Mouse (Mus musculus): ENCODE measurements around the gene Slc38a1.
"Not testable (repeated sequence)": the region's sequence is repeated elsewhere in the genome, so short reads cannot be mapped to it uniquely, and the experiment has no call there.

Slc38a1 gene

DNA sequence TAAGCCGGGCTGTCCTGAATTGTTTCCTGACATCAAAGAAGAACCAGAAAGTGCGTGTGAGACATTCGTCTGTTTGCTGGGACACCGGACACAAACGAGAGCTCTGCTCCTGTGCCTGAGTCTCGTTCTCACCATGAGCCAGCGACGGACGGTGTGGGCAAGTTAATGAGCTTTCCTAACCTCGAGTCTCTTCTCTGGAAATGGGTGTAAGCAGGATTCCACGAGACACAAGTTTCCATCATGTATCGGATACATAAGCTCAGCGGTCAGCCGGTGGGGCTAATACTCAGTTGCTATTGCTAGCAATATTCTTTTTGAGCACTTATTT, 15.5 kb upstream of the Slc38a1 start:
- DNase-seq (ENCODE audit: low spot score) = no peak

- no peak for DNase-seq (ENCODE audit: low spot score)
Measured at GRCm38 (mm10) chr15:96657576-96658274, 15.0 kb upstream of the Slc38a1 start.

GRCm38 (mm10) chr15:96655514-96655913, 12.8 kb upstream of the Slc38a1 start:
- DNase-seq (ENCODE audit: low spot score) = no peak

DNA sequence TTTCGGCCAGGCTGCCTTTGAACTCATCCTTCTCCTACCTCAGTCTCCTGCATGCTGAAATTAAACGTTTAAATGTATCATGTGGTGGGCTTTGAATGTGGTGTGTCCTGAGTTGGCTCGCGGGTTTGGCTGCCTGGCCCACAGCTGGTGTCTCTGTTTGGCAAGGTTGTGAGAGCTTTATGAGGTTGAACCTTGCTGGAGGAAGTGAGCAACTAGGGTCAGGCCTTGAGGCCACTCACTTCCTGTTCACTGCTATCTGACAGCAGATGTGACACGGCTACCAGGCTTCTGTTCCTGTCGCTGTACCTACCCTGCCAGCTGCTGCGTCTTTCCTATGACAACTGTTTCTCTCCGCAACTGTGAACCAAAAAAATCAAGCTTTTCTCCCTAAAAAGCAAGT, 12.0 kb upstream of the Slc38a1 start:
- DNase-seq (ENCODE audit: low spot score) = no peak

- DNase-seq (ENCODE audit: low spot score) = no peak
Measured at GRCm38 (mm10) chr15:96653011-96653410, 10.3 kb upstream of the Slc38a1 start.

DNA sequence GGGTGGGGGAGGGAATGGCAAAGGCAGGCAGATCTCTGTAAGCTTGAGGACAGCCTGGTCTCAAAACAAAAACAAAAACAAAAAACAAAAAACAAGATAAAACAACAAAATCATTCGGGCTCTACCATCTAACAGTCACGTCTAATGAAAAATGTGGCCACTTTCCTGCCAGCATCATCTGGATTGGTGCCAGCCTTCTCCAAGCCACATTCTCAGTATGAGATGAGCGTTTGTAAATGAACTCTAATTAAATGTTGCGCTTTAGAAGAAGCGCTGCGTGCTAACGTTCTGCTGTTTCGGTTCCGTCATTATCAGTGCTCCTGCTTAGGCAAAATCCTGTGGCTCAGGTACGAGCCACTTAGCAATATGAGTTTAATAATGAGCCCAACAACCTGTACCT, 9.8 kb upstream of the Slc38a1 start:
- DNase-seq (ENCODE audit: low spot score) = no peak

GRCm38 (mm10) chr15:96647376-96647775, 4.7 kb upstream of the Slc38a1 start:
- peak; percentile 28 for DNase-seq (ENCODE audit: low spot score)

DNA sequence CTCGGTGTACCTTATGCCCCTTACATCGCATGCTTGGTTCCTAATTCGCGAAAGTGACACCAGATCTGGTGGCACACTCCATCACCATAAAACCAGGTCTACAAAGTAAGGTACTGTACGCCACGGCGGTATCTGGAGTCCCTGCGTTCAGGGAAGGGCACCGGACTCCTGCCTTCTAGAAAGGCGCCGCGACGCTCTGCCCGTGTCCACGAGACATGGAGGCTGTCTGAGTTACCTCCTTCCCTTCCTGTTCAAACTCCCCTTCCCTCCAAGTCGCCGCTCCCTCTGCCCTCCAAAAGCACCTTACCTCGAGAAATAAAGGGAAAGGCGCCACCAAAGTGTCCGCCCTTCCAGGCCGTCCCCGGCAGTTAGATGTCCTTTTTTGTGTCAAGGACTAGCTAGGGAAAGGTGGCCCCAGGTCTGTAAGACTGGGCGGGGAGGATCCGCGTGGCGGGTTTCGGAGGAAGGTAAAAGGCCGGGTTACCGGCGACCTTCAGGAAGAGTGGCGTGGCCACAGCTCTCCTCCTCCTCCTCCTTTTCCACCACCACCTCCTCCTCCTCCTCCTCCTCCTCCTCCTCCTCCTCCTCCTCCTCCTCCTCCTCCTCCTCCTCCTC, 785 bp downstream of the Slc38a1 start:
- DNase-seq (ENCODE audit: low spot score) = peak; percentile 60

GRCm38 (mm10) chr15:96641111-96641820, 1.4 kb downstream of the Slc38a1 start:
- DNase-seq (ENCODE audit: low spot score) = peak; percentile 80

DNA sequence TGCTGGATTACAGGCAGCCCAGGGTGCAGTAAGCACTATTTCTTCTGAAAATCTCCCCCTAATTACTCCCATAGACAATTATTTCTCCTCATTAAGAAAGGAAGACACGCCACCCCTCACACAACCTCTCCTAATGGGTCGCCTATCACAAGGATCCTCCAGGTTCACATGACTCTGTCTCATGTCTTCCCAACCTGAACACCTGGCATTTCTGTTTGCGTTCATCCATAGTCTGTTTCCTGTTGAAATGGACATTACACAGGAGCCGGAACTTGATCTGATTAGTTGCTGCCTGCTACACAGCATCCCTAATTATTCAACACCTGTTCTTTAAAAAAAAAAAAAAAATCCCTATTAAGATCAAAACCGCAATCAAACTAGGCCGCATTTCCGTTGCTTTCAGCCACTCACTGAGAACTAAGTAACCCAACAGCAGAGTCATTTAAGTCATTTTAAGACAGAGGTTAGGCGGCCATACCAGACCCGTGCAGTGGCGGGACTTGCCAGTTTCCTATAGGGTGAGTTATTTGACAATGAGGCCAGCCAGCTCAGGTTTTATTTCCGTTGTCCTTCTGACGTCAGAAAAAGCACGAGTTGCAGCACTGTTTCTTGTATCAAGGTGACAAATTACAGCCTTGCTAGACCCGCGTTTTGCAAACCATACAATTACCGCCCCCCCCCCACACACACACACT, 2.3 kb downstream of the Slc38a1 start:
- peak; percentile 60 for DNase-seq (ENCODE audit: low spot score)

DNA sequence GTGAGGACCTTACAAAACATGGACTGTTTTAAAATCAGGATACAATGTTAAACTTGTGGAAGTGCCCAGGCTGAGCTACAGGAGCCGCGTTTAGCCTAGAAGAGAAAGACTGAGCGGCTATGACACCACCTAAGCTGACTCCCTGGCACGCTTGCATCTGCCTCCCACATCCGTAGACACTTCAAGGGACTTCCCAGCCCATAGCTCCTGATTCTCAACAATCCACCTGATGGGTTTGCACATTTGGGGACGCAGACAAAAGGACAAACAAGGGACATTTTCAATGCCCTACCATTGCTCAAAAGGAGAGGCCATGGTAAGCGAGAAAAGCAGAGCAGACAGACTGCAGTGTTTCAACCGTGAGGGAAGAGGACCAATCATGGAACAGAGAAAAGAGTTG, 3.1 kb downstream of the Slc38a1 start:
- DNase-seq (ENCODE audit: low spot score) = no peak

GRCm38 (mm10) chr15:96638656-96639055, 4.1 kb downstream of the Slc38a1 start:
- no peak for DNase-seq (ENCODE audit: low spot score)

DNA sequence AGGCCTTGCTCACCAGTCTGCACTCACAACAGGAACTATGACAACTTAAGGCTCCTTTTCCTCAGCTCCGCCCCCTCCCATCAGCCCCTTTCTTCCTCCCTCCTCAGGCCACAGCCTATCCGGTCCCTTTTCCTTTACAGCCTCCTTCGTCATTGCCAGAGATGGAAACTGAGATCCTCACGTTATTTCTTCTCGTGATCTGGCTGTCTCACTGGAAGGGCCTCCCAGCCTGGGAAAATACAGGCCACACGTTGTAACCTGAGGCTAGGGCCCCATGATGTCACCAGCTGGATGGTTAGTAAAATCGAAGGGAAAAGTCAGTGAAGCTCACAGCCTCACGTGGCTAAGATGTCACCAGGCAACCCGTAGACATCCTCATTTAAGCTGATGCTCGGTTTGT, 4.5 kb downstream of the Slc38a1 start:
- DNase-seq (ENCODE audit: low spot score) = peak; percentile 44

DNA sequence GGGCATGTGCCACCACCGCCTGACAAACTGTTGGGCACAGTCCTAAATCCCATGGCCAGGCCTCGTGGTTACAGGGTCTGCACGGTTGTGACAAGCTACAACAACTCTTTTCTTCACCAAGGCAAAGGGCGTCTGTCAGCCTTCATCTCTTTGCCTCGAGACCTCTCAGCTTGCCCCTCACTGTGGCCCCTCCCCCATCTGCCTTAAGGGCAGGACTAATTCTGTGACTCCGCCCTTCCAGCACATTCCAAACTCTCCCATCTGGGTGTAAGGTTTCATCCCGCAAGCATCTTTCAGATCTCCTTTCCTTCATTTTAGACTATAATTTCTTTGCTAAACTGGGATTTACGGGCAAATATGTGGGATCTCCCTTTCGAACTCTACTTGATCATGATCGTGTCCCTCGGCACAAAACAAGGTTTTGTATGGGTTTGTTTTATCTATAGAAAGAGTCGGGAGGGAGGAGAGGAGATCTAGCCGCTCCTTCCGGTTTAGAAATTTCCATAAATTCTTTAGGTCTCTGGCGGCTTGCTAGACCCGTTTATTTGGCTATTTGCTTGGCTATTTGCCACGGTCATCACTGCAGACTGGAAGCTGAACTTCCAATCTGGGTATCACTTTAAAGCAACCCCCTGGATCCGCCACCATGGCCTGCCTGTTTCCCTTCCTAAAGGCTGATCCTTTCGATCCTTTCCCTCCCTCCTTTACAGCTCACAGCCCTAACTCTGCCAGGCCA, 7.9 kb downstream of the Slc38a1 start:
- DNase-seq (ENCODE audit: low spot score) = no peak

- DNase-seq (ENCODE audit: low spot score) = no peak
Measured at GRCm38 (mm10) chr15:96632201-96632600, 10.5 kb downstream of the Slc38a1 start.

- DNase-seq (ENCODE audit: low spot score) = no peak
Measured at GRCm38 (mm10) chr15:96631107-96631718, 11.5 kb downstream of the Slc38a1 start.

DNA sequence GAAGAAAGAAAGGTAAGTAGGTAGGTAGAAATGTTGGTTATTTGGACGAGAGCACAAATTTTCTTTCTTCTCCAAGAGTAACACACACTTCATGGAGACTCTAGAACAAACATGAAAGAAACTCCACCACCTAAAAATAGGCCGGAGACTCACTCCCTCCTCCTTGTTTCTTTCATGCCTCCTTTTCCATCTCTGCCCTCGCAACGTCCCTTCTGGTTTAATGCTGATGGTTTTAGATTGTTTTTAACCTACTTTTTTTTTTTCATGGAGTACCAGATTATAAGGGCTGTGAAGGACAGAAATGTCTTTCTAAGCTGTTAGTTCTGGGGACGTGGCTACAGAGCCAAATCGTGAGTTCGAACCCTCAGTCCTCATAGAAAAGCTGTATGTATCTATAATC, 14.5 kb downstream of the Slc38a1 start:
- DNase-seq (ENCODE audit: low spot score) = no peak

GRCm38 (mm10) chr15:96626871-96627270, 15.8 kb downstream of the Slc38a1 start:
- peak; percentile 32 for DNase-seq (ENCODE audit: low spot score)

DNA sequence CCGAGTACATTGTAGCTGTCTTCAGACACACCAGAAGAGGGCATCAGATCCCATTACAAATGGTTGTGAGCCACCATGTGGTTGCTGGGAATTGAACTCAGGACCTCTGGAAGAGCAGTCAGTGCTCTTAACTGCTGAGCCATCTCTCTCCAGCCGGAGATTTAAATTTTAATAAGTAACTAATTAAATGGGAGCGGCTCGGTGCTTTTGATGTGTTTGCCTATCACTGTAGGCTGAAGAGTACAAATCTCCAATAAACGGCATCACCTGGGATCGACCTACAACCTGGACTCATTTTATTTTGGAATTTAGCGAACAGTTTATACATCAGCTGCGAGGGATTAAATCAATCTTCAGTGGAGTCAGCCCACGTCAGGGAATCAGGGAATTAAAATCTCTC, 17.7 kb downstream of the Slc38a1 start:
- DNase-seq (ENCODE audit: low spot score) = not testable (repeated sequence)

DNA sequence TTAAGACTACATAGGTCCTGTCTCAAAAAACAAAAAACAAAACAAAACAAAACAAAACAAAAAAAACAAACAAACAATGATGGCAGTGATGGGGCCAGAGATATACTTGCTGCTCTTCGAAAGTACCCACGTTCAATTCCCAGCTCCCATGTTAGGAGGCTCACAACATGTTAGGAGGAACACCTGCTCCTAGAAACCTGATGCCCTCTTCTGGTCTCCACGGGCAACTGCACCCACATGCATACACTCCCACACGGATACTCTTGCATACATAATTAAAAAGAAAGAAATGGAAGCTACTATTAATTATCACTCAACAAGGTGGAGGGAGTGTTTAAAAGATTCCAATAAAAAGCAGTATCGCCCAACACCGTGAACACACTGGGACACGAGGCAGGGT, 20.3 kb downstream of the Slc38a1 start:
- no peak for DNase-seq (ENCODE audit: low spot score)

DNA sequence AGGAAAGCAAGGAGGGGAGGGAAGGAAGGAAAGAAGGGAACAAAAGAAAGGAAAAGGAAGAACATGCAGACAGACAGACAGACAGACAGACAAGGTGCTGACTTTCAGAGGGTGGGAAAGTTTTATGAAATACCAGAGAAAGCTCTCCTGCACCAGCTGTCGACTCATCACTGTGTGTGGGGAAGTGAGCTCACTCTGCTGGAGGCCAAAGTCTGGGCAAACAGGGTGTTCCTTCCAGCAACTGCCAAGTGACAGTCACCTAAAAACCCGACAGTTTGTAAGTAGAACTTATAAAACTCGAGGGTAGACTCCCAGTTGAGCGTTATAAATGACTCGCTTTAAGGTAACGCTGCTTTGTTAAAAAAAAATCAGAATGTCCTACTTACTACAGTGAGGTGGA, 21.0 kb downstream of the Slc38a1 start:
- DNase-seq (ENCODE audit: low spot score) = no peak

GRCm38 (mm10) chr15:96617555-96617954, 25.2 kb downstream of the Slc38a1 start:
- no peak for DNase-seq (ENCODE audit: low spot score)
